Mouse (Mus musculus) embryonic facial prominence, embryonic 10.5 days (tissue): ENCODE data around the gene Ap2a2. TPM values are rescaled to one million over a fixed set of nuclear protein-coding genes. Genes with fewer than 3 reads are reported as not detected.
A peak's percentile ranks its signal among the peaks of the same experiment; 100 is the strongest.
"Not testable (repeated sequence)": the region's sequence is repeated elsewhere in the genome, so short reads cannot be mapped to it uniquely, and the experiment has no call there.

Source experiments
- DNase-seq: peaks from one replicate; pipeline ENCODE4 v3.0.0-alpha.2; 2017; ENCODE audit warnings: low spot score
- H3K27ac ChIP-seq: fragments of 300-500 bp; sonication (generic); replicated peaks from 2 replicates; pipeline ENCODE4 v1.5.1; 2016; ENCODE audit warnings: mild to moderate bottlenecking
- H3K27me3 ChIP-seq: fragments of 300-500 bp; sonication (generic); replicated peaks from 2 replicates; pipeline ENCODE4 v1.6.1; 2016; ENCODE audit warnings: low read depth, mild to moderate bottlenecking; ENCODE audit not compliant: poor library complexity, severe bottlenecking
- H3K36me3 ChIP-seq: fragments of 300-500 bp; sonication (generic); replicated peaks from 2 replicates; pipeline ENCODE4 v1.6.1; 2016; ENCODE audit warnings: mild to moderate bottlenecking, moderate library complexity
- H3K4me1 ChIP-seq: fragments of 300-500 bp; sonication (generic); 2 replicates; pipeline ENCODE4 v1.6.1; 2016
- H3K4me3 ChIP-seq: fragments of 300-500 bp; sonication (generic); 2 replicates; pipeline ENCODE4 v1.5.1; 2016; ENCODE audit warnings: mild to moderate bottlenecking, moderate library complexity
- H3K9me3 ChIP-seq: fragments of 300-500 bp; sonication (generic); 2 replicates; pipeline ENCODE4 v1.6.1; 2016; ENCODE audit warnings: mild to moderate bottlenecking
- WGBS: fragments of 180-500 bp; shearing (Covaris S2); methylation state at CpG from one replicate; pipeline ENCODE4 v1.1.7; 2016; 5-methylcytosine and 5-hydroxymethylcytosine counted together
- polyA plus RNA-seq: library from polyadenylated mRNA; unstranded; fragments of >200 nt; fragmentation: Nextera tagmentation; extraction: Ambion mirVana; gene quantifications from 2 replicates; pipeline ENCODE4 v1.2.1, GENCODE M21; 2016

Gene Ap2a2
- polyA plus RNA-seq, 1 experiment from 2014 or later: 99.2 TPM

GRCm38 (mm10) chr7:141612791-141613190, 50.8 kb downstream of the Ap2a2 start:
- Histone ChIP-seq H3K4me3 (no peak overlapping the region), H3K9me3 (no peaks in the 10 kb centered on the region), H3K27ac (no peak overlapping the region), H3K27me3 (no peaks in the 10 kb centered on the region), H3K36me3 (peaks cover 95% of the 10 kb centered on the region), H3K4me1 (peaks cover 3% of the 10 kb centered on the region)
- WGBS: 89% methylated on average over 13 of the region's 13 CpGs
- DNase-seq: no peak

- Histone ChIP-seq H3K27me3 (no peaks in the 10 kb centered on the region), H3K9me3 (no peaks in the 10 kb centered on the region), H3K4me1 (peaks cover 3% of the 10 kb centered on the region), H3K27ac (no peak overlapping the region), H3K4me3 (no peak overlapping the region), H3K36me3 (peaks cover 95% of the 10 kb centered on the region)
- DNase-seq: no peak
- 90% methylated on average over 5 of the region's 5 CpGs for WGBS
These were observed 52.4 kb downstream of the Ap2a2 start for GRCm38 (mm10) chr7:141614329-141614832.

GRCm38 (mm10) chr7:141624214-141624613, 62.2 kb downstream of the Ap2a2 start:
- H3K27me3 ChIP-seq: no peaks in the 10 kb centered on the region
- H3K27ac ChIP-seq: no peak overlapping the region
- H3K36me3 ChIP-seq: peaks cover 99% of the 10 kb centered on the region
- WGBS: 74% methylated on average over 2 of the region's 2 CpGs
- peaks cover 7% of the 10 kb centered on the region; the same call in 1 of the 2 replicates for H3K4me1 ChIP-seq
- no peak overlapping the region for H3K4me3 ChIP-seq
- H3K9me3 ChIP-seq: no peaks in the 10 kb centered on the region
- DNase-seq: no peak

DNA sequence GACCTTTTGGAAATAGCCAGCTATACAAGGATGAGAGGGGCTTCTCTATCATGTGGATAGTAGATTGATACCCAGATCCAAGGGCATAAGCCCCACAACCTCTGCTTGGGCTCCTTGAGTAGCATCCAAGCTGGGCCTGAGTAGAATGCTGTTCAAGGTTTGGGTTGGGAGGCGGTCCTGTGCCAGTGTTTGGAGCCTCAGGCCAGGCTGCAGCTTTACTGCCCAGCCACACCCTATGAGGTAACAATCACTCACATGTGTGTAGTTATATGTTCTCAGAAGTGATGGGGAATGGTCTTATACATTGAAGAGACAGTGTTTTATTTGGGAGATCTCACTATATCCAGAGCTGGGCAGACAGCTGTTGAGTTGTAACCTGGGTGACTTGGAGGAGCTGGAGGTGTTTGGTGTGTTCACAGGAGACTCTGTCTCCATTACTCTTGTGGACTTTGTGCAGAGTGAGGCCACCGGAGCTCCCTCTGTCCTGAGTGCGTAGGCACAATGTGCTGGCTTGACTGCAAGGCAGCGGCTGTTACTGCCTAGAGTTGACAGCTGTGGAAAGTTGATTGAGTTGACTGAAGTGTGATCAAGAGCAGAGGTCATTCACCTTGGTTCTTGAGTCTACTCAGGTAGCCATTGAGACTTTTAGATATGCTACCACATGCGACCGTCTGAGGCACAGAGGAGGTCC, 63.3 kb downstream of the Ap2a2 start:
- peaks cover 99% of the 10 kb centered on the region for H3K36me3 ChIP-seq
- H3K27me3 ChIP-seq: no peaks in the 10 kb centered on the region
- no peak overlapping the region for H3K4me3 ChIP-seq
- H3K4me1 ChIP-seq: peaks cover 7% of the 10 kb centered on the region; the same call in 1 of the 2 replicates
- no peak for DNase-seq
- 95% methylated on average over 6 of the region's 6 CpGs for WGBS
- no peaks in the 10 kb centered on the region for H3K9me3 ChIP-seq
- H3K27ac ChIP-seq: no peak overlapping the region

- H3K36me3 ChIP-seq: peaks cover 99% of the 10 kb centered on the region
- H3K9me3 ChIP-seq: no peaks in the 10 kb centered on the region
- peaks cover 7% of the 10 kb centered on the region; the same call in 1 of the 2 replicates for H3K4me1 ChIP-seq
- no peaks in the 10 kb centered on the region for H3K27me3 ChIP-seq
- no peak overlapping the region for H3K27ac ChIP-seq
- WGBS: 96% methylated on average over 2 of the region's 2 CpGs
- DNase-seq: no peak
- no peak overlapping the region for H3K4me3 ChIP-seq
These were observed 66.0 kb downstream of the Ap2a2 start for GRCm38 (mm10) chr7:141628018-141628417.

- no peaks in the 10 kb centered on the region for H3K4me1 ChIP-seq
- peaks cover 99% of the 10 kb centered on the region for H3K36me3 ChIP-seq
- no peaks in the 10 kb centered on the region for H3K27me3 ChIP-seq
- WGBS: 91% methylated on average over 3 of the region's 3 CpGs
- no peak overlapping the region for H3K4me3 ChIP-seq
- H3K27ac ChIP-seq: no peak overlapping the region
- DNase-seq: no peak
- no peaks in the 10 kb centered on the region for H3K9me3 ChIP-seq
These were observed 67.3 kb downstream of the Ap2a2 start for GRCm38 (mm10) chr7:141629241-141629640.

GRCm38 (mm10) chr7:141638077-141638476, 76.1 kb downstream of the Ap2a2 start:
- peaks cover 22% of the 10 kb centered on the region for H3K36me3 ChIP-seq
- H3K27me3 ChIP-seq, H3K4me1 ChIP-seq, DNase-seq, H3K9me3 ChIP-seq, H3K27ac ChIP-seq, H3K4me3 ChIP-seq: not testable (repeated sequence)
- WGBS: 87% methylated on average over 2 of the region's 3 CpGs

- not testable (repeated sequence) for H3K4me3 ChIP-seq, DNase-seq, H3K9me3 ChIP-seq, H3K4me1 ChIP-seq, H3K27me3 ChIP-seq, H3K27ac ChIP-seq
- peaks cover 16% of the 10 kb centered on the region for H3K36me3 ChIP-seq
- WGBS: 87% methylated on average over 6 of the region's 8 CpGs
These were observed 76.8 kb downstream of the Ap2a2 start for GRCm38 (mm10) chr7:141638513-141639334.

DNA sequence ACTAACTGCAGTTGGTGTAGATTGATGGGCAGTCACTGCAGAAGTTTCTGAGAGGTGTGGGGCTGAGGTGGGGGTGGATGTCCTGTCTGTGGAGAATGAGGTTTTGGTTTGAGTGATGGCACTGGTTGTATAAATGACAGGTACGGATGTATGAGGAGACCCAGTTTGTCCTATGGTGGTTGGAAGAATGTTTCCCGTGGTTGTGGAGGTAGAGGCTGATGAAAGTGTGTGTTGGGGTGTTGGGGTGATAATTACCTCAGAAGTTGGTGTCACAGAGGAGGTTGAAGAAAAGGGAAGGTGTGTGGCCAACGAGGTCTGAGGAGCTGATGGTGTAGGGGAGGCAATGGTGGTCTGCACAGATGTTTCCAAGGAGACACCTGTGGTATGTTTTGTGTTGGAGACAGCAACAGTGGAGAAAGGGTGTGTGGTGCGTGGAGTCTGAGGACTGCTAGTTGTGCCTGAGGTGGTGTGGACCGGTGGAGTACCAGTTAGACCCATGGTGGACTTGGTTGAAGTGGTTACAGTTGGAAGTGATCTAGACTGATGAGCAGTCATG, 77.4 kb downstream of the Ap2a2 start:
- H3K4me1 ChIP-seq, H3K9me3 ChIP-seq, DNase-seq, H3K27me3 ChIP-seq, H3K4me3 ChIP-seq, H3K27ac ChIP-seq, H3K36me3 ChIP-seq: not testable (repeated sequence)
- 85% methylated on average over 5 of the region's 5 CpGs for WGBS

DNA sequence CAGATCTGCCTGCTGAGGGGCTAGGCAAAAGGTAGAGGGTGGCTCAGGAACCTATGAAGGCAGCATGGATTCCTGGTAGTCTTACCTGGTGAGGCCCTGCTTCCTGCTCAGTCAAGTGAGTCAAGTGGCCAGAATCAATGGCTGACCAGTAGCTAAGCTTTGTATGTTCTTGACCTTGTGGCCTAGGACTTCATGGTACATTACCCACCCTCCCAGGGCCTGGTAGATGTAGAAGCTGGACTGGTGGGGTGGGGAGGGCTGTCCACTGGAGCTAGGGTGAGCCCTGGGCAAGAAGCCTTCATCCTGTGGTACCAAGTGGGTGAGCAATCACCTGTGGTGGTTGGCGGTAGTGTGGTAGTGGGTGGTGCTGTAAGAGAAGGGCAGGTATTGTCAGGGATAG, 80.4 kb downstream of the Ap2a2 start:
- Histone ChIP-seq H3K4me3 (no peak overlapping the region), H3K9me3 (no peaks in the 10 kb centered on the region), H3K36me3 (no peaks in the 10 kb centered on the region), H3K27me3 (no peaks in the 10 kb centered on the region), H3K27ac (no peak overlapping the region), H3K4me1 (peaks cover under 1% of the 10 kb centered on the region; the same call in 1 of the 2 replicates)
- WGBS: 90% methylated on average over 1 of the region's 1 CpGs
- no peak for DNase-seq

GRCm38 (mm10) chr7:141643160-141643559, 81.2 kb downstream of the Ap2a2 start:
- H3K27me3 ChIP-seq: no peaks in the 10 kb centered on the region
- 40% methylated on average over 3 of the region's 3 CpGs for whole genome bisulfite sequencing
- DNase-seq: peak; percentile 30

GRCm38 (mm10) chr7:141647083-141647482, 85.1 kb downstream of the Ap2a2 start:
- Histone ChIP-seq H3K4me1 (peaks cover 11% of the 10 kb centered on the region), H3K4me3 (no peak overlapping the region), H3K27ac (no peak overlapping the region), H3K27me3 (no peaks in the 10 kb centered on the region), H3K36me3 (no peaks in the 10 kb centered on the region), H3K9me3 (no peaks in the 10 kb centered on the region)
- WGBS: 66% methylated on average over 2 of the region's 2 CpGs
- DNase-seq: no peak

More at GRCm38 (mm10) chr7:141643160-141643559, 81.2 kb downstream of the Ap2a2 start:
- no peaks in the 10 kb centered on the region for H3K36me3 ChIP-seq
- H3K27ac ChIP-seq: no peak overlapping the region
- no peaks in the 10 kb centered on the region for H3K9me3 ChIP-seq
- H3K4me3 ChIP-seq: no peak overlapping the region
- H3K4me1 ChIP-seq: peaks cover 9% of the 10 kb centered on the region; the same call in 1 of the 2 replicates
